Mouse (Mus musculus): ENCODE data around the gene Phf21a.

- TF ChIP-seq CTCF (IDR thresholded peaks at IDR 0.05; ENCODE audit: low read depth, low read length) (no peak), TAL1 (conservative IDR thresholded peaks at IDR 0.05; ENCODE audit: low read depth, low read length) (no peak), POLR2AphosphoS5 (IDR thresholded peaks at IDR 0.05; ENCODE audit: insufficient replicate concordance, low read depth, low read length) (no peak), GATA1 (IDR thresholded peaks at IDR 0.05; ENCODE audit: borderline replicate concordance, low read length) (no peak)
Observed at GRCm38 (mm10) chr2:92198747-92199146, 105.8 kb downstream of the Phf21a start.

All from G1E (cell line).